Mouse (Mus musculus): ENCODE results near the gene Lypla2. TPM values are rescaled to one million over a fixed set of nuclear protein-coding genes. Genes with fewer than 3 reads are reported as not detected.

Gene Lypla2
- total RNA-seq, 2 experiments from 2014 or later: 110 to 122 TPM

GRCm38 (mm10) chr4:135922190-135922589 lies 50.2 kb downstream of the Lypla2 start:
- intact Hi-C loops (cut with DNase I): no loop called here
- no peak for DNase-seq

GRCm38 (mm10) chr4:135921257-135922120 lies 50.9 kb downstream of the Lypla2 start:
- DNase-seq: peak; percentile 24
- intact Hi-C loops (cut with DNase I): no loop called here

- DNase-seq: peak; percentile 98
- intact Hi-C loops (cut with DNase I): no loop called here
Observed at GRCm38 (mm10) chr4:135920304-135921241, 51.9 kb downstream of the Lypla2 start, which contains the start of gene Fuca1. TSS of gene Fuca1 (plus strand) at chr4:135920735.

DNA sequence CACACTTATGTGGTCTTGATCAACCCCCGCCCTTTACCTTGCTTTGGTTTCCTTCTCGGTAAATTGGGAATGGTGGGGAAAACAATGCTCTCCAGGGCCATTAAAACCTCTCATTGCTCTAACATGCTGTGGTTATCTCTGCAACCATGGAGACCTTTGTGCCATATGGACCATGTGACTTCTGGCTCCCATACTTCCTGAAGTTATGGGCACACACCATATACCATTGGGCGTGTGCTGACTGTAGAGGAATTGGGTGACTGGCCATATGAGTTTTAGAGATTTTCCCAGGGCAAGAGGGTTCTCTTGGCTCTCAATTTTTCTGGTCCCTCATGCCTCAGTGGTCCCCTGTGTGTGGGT lies 53.2 kb downstream of the Lypla2 start:
- intact Hi-C loops (cut with DNase I): no loop called here
- DNase-seq: no peak

- no peak for DNase-seq
- intact Hi-C loops (cut with DNase I): no loop called here
Observed at GRCm38 (mm10) chr4:135918635-135919279, 53.7 kb downstream of the Lypla2 start.

Other genes with a start within 250 kb of the Lypla2 start
- gene Il22ra1, start 244.5 kb downstream of the Lypla2 start, total RNA-seq (2021): under 1 TPM; 0.24 to 0.26 TPM
- under 1 TPM; 0.81 to 0.86 TPM for gene Myom3, start 212.9 kb downstream of the Lypla2 start, total RNA-seq (2021)
- gene Srsf10, start 116.9 kb downstream of the Lypla2 start, total RNA-seq (2021): 100 to 1,000 TPM; 103 to 120 TPM
- gene Pnrc2, start 98.8 kb downstream of the Lypla2 start, total RNA-seq (2021): 10 to 100 TPM; 41.1 to 45.2 TPM
- under 1 TPM; 0.12 to 0.16 TPM for gene Cnr2, start 77.2 kb downstream of the Lypla2 start, total RNA-seq (2021)
- 10 to 100 TPM; 44.2 to 46.8 TPM for gene Fuca1, start 51.9 kb downstream of the Lypla2 start, total RNA-seq (2021)
- 10 to 100 TPM; 30.2 to 33.9 TPM for gene Hmgcl, start 26.2 kb downstream of the Lypla2 start, total RNA-seq (2021)
- gene Gale, start 8.9 kb downstream of the Lypla2 start, total RNA-seq (2021): 10 to 100 TPM; 30.9 to 35.8 TPM
- gene Pithd1, start 14.6 kb upstream of the Lypla2 start, total RNA-seq (2021): 10 to 100 TPM; 31.0 to 38.1 TPM
- 10 to 100 TPM; 34.9 to 36.1 TPM for gene Eloa, start 49.1 kb upstream of the Lypla2 start, total RNA-seq (2021)
- 100 to 1,000 TPM; 347 to 361 TPM for gene Rpl11, start 80.8 kb upstream of the Lypla2 start, total RNA-seq (2021)
- 10 to 100 TPM; 50.9 to 52.7 TPM for gene Id3, start 170.9 kb upstream of the Lypla2 start, total RNA-seq (2021)
- 1 to 10 TPM; 1.4 to 1.5 TPM for gene E2f2, start 199.8 kb upstream of the Lypla2 start, total RNA-seq (2021)
- gene Asap3, start 233.7 kb upstream of the Lypla2 start, total RNA-seq (2021): 1 to 10 TPM; 4.2 to 4.9 TPM

Measured in left cerebral cortex, postnatal 4 days (tissue).